Mouse (Mus musculus) spleen, adult 2 months (tissue): Measurements from ENCODE around the gene 1700016D06Rik.

ENCODE experiments used
- CTCF ChIP-seq: fragments of 200-500 bp; IDR thresholded peaks from 2 replicates; pipeline ENCODE4 v1.5.1; 2011; ENCODE audit warnings: mild to moderate bottlenecking, inconsistent platforms; ENCODE audit not compliant: insufficient read depth, insufficient read length, insufficient replicate concordance; ENCODE audit errors: extremely low read depth
- POLR2A ChIP-seq: fragments of 200-500 bp; IDR thresholded peaks from 2 replicates; pipeline ENCODE4 v1.6.1; 2011; ENCODE audit warnings: low read depth, low read length, inconsistent platforms

DNA sequence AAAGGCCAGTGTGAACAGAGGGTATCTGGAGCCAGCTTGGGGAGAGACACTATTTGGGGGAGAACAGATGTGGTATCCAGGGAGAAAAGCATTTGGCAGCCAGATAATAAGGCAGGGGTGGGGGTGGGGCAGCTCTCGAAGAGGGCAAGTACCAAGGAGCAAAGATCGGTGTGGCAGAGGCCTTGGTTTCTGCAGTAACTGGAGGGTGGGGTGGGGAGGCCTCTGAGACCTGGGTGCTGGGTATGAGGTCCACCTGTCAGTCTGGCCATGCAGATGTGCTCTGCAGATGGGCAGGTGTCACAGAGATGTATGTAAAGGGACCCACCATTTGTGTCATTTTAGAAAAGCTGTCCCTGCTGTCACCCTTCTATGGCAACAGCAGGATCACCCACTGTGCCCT, 8.0 kb upstream of the 1700016D06Rik start:
- no peak for TF ChIP-seq POLR2A
- TF ChIP-seq CTCF, result no peak
